Mouse (Mus musculus): ENCODE data around the gene Hoxa4. TPM values are rescaled to one million over a fixed set of nuclear protein-coding genes. Genes with fewer than 3 reads are reported as not detected.
A peak's percentile ranks its signal among the peaks of the same experiment; 100 is the strongest.

Hoxa4 gene
- total RNA-seq, 2 experiments from 2014 or later, result 0.69 to 1.3 TPM

- DNase-seq, result peak in 1 of 2 experiments; percentile 40
- intact Hi-C loops (cut with DNase I), result no loop called here
Observed at GRCm38 (mm10) chr6:52218643-52219215, 27.2 kb upstream of the Hoxa4 start.

GRCm38 (mm10) chr6:52217895-52218642 lies 26.5 kb upstream of the Hoxa4 start:
- peak in 1 of 2 experiments; percentile 33 for DNase-seq
- intact Hi-C loops (cut with DNase I), result no loop called here

GRCm38 (mm10) chr6:52217459-52217768 lies 25.9 kb upstream of the Hoxa4 start:
- peak in 1 of 2 experiments; percentile 43 for DNase-seq
- intact Hi-C loops (cut with DNase I), result no loop called here

- intact Hi-C loops (cut with DNase I), result no loop called here
- peak in 1 of 2 experiments; percentile 30 for DNase-seq
Observed at GRCm38 (mm10) chr6:52216691-52217458, 25.3 kb upstream of the Hoxa4 start.

- intact Hi-C loops (cut with DNase I), result no loop called here
- DNase-seq, result no peak
Observed at GRCm38 (mm10) chr6:52215771-52216535, 24.4 kb upstream of the Hoxa4 start.

- DNase-seq, result no peak
- intact Hi-C loops (cut with DNase I), result no loop called here
Observed at GRCm38 (mm10) chr6:52215070-52215469, 23.5 kb upstream of the Hoxa4 start.

- intact Hi-C loops (cut with DNase I), result no loop called here
- no peak for DNase-seq
Observed at GRCm38 (mm10) chr6:52214271-52214670, 22.7 kb upstream of the Hoxa4 start.

- peak in 1 of 2 experiments; percentile 47 for DNase-seq
Observed at GRCm38 (mm10) chr6:52213119-52213986, 21.8 kb upstream of the Hoxa4 start, which contains the start of the genes Hoxa3 and Gm28308. TSS of gene Hoxa3 (minus strand) at chr6:52213336. TSS of gene Gm28308 (minus strand) at chr6:52213339.

GRCm38 (mm10) chr6:52212556-52213118 lies 21.1 kb upstream of the Hoxa4 start:
- no peak for DNase-seq
- intact Hi-C loops (cut with DNase I), result no loop called here

More at GRCm38 (mm10) chr6:52213119-52213986, 21.8 kb upstream of the Hoxa4 start, which contains the start of the genes Hoxa3 and Gm28308:
- intact Hi-C loops (cut with DNase I), result no loop called here

DNA sequence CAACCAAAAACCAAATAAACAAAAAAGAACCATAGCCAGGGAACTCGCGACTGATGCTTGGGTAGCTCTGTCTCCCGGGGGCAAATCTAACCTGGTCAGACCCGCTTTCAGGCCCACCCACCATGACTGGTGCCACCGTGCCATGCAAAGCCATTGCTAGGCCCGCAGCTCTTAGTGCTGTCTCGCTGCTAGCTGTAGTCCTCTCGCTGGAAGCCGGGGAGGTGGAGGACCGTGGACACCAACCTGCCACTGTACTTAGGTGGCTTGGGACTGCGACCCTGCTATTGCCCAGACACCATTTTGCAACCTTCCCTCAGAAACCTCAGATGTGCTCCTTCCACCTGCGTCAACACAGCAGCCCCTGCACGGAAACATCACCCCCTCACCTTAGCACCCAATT lies 20.4 kb upstream of the Hoxa4 start:
- no peak for DNase-seq
- intact Hi-C loops (cut with DNase I), result no loop called here

GRCm38 (mm10) chr6:52211170-52211935 lies 19.8 kb upstream of the Hoxa4 start:
- DNase-seq, result peak; percentile 76 to 80
- intact Hi-C loops (cut with DNase I), result no loop called here

- no peak for DNase-seq
- intact Hi-C loops (cut with DNase I), result no loop called here
Observed at GRCm38 (mm10) chr6:52209685-52210046, 18.1 kb upstream of the Hoxa4 start.

GRCm38 (mm10) chr6:52208868-52209684 lies 17.5 kb upstream of the Hoxa4 start:
- no peak for DNase-seq

DNA sequence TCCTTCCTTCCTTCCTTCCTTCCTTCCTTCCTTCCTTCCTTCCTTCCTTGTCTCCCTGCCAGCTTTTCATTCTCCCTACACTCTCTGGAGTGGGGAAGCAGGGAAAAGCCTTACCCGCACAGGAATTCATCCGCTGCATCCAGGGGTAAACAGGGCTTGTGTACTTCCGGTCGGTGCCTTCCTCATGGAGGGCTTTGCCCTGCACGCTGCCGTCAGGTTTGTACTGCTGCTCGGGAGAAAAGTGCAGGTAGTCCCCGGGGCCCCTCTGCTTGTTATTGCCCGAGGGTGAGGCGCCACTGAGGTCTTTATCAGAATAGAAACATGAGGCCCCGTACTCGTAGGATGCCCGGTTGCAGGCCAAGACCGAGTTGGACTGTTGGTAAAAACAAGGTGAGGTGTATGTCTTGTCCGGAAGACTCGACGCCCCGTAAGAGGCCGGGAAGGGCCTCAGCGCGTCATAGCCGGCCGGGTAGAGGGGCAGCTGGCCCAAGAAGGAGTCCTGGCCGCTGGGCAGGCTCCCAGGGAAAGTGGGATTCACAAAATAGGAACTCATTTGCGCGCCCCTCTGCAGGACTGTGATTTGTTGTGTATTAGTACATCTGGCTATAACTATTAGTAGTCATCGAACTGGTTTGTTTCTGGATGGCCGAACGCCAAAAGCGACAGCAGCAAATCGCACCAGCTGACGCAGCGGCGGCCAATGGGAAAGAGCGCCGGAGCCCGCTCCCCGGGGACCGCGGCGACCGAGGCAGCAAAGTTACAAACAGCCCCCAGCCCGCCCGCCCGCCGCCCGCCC lies 16.7 kb upstream of the Hoxa4 start, which contains the start of gene Hoxa6:
Hoxa6 (minus strand) TSS at position 651 of the 796 bp plus-strand sequence.
- intact Hi-C loops (cut with DNase I), result no loop called here
- no peak for DNase-seq

More at GRCm38 (mm10) chr6:52208868-52209684, 17.5 kb upstream of the Hoxa4 start:
- intact Hi-C loops (cut with DNase I), result no loop called here

- DNase-seq, result no peak
Observed at GRCm38 (mm10) chr6:52207684-52207976, 16.1 kb upstream of the Hoxa4 start.

DNA sequence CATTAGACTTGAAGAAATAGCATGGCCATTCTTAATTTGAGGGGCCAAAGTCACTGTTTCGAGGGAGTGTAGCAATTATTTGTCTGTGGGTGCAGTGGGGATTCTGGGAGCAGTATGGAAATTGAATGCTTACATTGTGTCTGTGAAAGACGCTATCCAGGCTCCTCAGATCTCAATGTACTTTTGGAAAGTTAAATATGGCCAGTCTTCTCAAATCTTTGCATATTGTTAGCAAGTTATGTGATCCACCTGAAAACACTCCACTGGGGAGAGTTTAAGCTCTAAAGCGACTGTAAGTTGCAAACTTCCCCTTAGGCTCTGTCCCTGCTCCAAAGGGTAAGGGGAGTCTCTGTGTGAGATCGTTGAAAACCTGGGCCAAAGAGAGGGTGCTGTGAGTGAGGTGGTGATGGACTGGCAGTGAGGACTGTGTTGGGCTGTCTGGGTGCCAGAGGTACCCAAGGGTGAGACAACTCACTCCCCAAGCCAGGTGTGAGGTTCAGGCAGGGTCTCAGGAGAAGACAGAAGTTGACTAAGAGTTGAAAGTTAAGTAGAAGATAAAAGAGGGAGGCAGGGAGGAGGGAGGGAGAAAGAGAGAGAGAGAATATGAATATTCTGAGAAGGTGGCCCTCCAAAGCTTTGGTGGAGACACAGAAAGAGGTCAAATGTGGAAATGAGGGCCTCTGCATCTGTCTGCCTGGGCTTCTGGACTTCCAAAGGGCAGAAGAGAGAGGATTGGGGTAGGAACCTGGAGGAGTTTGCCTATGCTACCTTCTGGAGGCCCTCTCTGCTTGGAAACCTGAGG lies 15.5 kb upstream of the Hoxa4 start:
- no peak for DNase-seq
- intact Hi-C loops (cut with DNase I), result no loop called here

More at GRCm38 (mm10) chr6:52207684-52207976, 16.1 kb upstream of the Hoxa4 start:
- intact Hi-C loops (cut with DNase I), result no loop called here
